Comparison of ENCODE assay signal across 8 mouse cellular contexts in genomic region chr12:32291962-32292748, GRCm38 (mm10).
DNase-seq lines count a peak whose midpoint lies in the region; ATAC-seq lines count a peak whose summit lies in the region.

No protein-coding gene starts in this region.

- ATAC-seq in embryonic facial prominence, embryonic 12.5 days (ENCODE audit: insufficient number of reproducible peaks, insufficient read depth, low FRiP score, low TSS enrichment), result no peak; the same call in 1 of the 2 replicates
- peak; percentile 72 for ATAC-seq in limb, embryonic 13.5 days (ENCODE audit: low FRiP score, low read depth)
- ATAC-seq in midbrain, embryonic 15.5 days (replicated peaks), result peak; percentile 92

- DNase-seq in 416B (ENCODE audit: low read depth), result peak; percentile 91
- peak; percentile 56 to 57 for DNase-seq in adrenal gland, postnatal 36 days
- DNase-seq in heart, adult 8-10 months (ENCODE audit: low spot score), result peak; percentile 55
- peak; percentile 43 to 70 for DNase-seq in kidney, adult 8-10 months
- peak; percentile 35 to 74 for DNase-seq in spleen, adult 18-20 months

- no peak overlapping the region for H3K9ac ChIP-seq in embryonic facial prominence, embryonic 12.5 days
- H3K9ac ChIP-seq in limb, embryonic 13.5 days, result peak overlapping the region; percentile 59
- 0 out of 2 replicates have a peak overlapping the region, but pooled peaks have one; percentile 38 for H3K9ac ChIP-seq in midbrain, embryonic 15.5 days

- no peaks in the 10 kb centered on the region for H3K27me3 ChIP-seq in embryonic facial prominence, embryonic 12.5 days
- H3K27me3 ChIP-seq in limb, embryonic 13.5 days, result no peaks in the 10 kb centered on the region
- H3K27me3 ChIP-seq in midbrain, embryonic 15.5 days (replicated peaks), result no peaks in the 10 kb centered on the region

- no peaks in the 10 kb centered on the region for H3K36me3 ChIP-seq in embryonic facial prominence, embryonic 12.5 days
- H3K36me3 ChIP-seq in limb, embryonic 13.5 days, result no peaks in the 10 kb centered on the region
- no peaks in the 10 kb centered on the region for H3K36me3 ChIP-seq in midbrain, embryonic 15.5 days (replicated peaks)

- 25% methylated on average over 18 of the region's 18 CpGs for WGBS in embryonic facial prominence, embryonic 12.5 days
- WGBS in limb, embryonic 13.5 days, result 25% methylated on average over 18 of the region's 18 CpGs
- WGBS in midbrain, embryonic 15.5 days, result 26% methylated on average over 18 of the region's 18 CpGs

- H3K4me1 ChIP-seq in embryonic facial prominence, embryonic 12.5 days, result no peaks in the 10 kb centered on the region
- no peaks in the 10 kb centered on the region for H3K4me1 ChIP-seq in limb, embryonic 13.5 days
- no peaks in the 10 kb centered on the region for H3K4me1 ChIP-seq in midbrain, embryonic 15.5 days

- no peak overlapping the region for H3K27ac ChIP-seq in embryonic facial prominence, embryonic 12.5 days
- H3K27ac ChIP-seq in limb, embryonic 13.5 days, result no peak overlapping the region
- 0 out of 2 replicates have a peak overlapping the region, but pooled peaks have one; percentile 52 for H3K27ac ChIP-seq in midbrain, embryonic 15.5 days

- no peaks in the 10 kb centered on the region for H3K9me3 ChIP-seq in embryonic facial prominence, embryonic 12.5 days
- H3K9me3 ChIP-seq in limb, embryonic 13.5 days, result no peaks in the 10 kb centered on the region
- H3K9me3 ChIP-seq in midbrain, embryonic 15.5 days, result no peaks in the 10 kb centered on the region

- H3K4me3 ChIP-seq in embryonic facial prominence, embryonic 12.5 days, result peak overlapping the region; percentile 32
- H3K4me3 ChIP-seq in limb, embryonic 13.5 days, result peak overlapping the region; percentile 43
- H3K4me3 ChIP-seq in midbrain, embryonic 15.5 days, result peak overlapping the region; percentile 37

- H3K4me2 ChIP-seq in embryonic facial prominence, embryonic 12.5 days (replicated peaks), result peak overlapping the region; percentile 46
- H3K4me2 ChIP-seq in limb, embryonic 13.5 days (replicated peaks), result peak overlapping the region; percentile 64
- peak overlapping the region; percentile 60 for H3K4me2 ChIP-seq in midbrain, embryonic 15.5 days
